Mouse (Mus musculus): Measurements from ENCODE around the gene Scrn3. TPM values are rescaled to one million over a fixed set of nuclear protein-coding genes. Genes with fewer than 3 reads are reported as not detected.
A peak's percentile ranks its signal among the peaks of the same experiment; 100 is the strongest.

Scrn3 gene
- polyA plus RNA-seq (2015; fragmentation: Nextera tagmentation; extraction: Ambion mirVana), result 8.7 and 9.1 TPM in 2 replicates

DNA sequence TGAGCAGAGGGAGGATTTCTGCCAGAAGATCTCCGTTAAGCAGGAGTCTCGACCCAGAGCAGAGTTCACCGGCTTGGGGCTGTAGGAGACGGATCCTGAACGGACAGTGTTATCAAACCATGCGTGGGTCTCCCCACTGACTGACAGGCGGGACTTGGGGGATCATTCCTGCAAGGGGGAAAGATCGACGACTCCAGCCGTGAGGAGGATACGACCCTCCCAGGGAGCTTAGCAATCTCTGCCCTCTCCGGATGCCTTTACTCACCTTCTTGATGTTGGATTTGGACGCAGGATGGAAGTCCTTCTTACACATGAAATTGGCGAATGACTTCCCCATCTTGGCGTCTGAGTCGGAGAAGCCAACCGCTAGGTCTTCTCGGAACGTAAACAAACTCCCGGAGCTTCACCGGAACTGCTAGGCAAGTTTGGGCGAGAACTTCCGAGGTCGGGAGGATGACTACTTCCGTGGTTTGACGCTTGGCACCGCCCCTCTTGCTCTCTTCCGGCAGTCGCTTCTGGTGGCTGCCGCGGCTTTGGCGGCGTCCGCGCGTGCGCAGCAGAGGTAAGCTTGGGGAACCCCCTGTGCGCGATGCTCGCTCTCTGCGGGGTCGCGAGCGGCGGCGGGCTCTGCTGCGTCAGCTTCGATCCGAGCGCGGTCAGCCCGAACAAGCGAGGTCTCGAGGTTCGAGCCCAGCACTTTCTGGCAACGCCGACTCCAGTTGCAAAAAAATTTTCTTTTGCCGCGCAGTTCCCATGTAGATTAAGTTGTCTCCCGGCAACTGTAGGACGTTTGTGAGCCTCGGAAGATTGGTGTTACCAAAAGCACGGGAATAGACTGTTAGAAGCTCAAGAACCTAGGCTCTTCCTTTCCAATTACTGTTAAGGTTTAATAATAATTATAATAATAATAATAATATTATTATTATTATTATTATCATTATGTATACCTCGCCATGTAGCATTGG, at the start of gene Scrn3, which contains the start of gene Cir1:
Gene Scrn3 (plus strand): TSS at position 450 of the 965 bp plus-strand sequence.
Gene Cir1 (minus strand): TSS at position 550 of the 965 bp plus-strand sequence.
- Histone ChIP-seq H3K4me2 (ENCODE audit: low read length) (peak within 1 kb of the TSS; percentile 95), H3K27ac (ENCODE audit: low read length) (peak within 1 kb of the TSS; percentile 84), H3K9ac (replicated peaks; ENCODE audit: low read depth, low read length) (peak within 1 kb of the TSS; percentile 72), H3K27me3 (replicated peaks; ENCODE audit: control insufficient read depth, insufficient read depth, low read length) (no peaks in the 10 kb centered on the region), H3K36me3 (ENCODE audit: control insufficient read depth, insufficient read depth) (peaks cover 10% of the 10 kb centered on the region), H3K4me1 (replicated peaks; ENCODE audit: control insufficient read depth, insufficient read depth, low read length) (peaks cover 13% of the 10 kb centered on the region), H3K9me3 (ENCODE audit: control insufficient read depth, low read length) (no peaks in the 10 kb centered on the region), H3K4me3 (replicated peaks; ENCODE audit: low read length) (peak within 1 kb of the TSS; percentile 84)
- under 1% methylated on average over 64 of the region's 64 CpGs for WGBS
- peak; percentile 98 for ATAC-seq

DNA sequence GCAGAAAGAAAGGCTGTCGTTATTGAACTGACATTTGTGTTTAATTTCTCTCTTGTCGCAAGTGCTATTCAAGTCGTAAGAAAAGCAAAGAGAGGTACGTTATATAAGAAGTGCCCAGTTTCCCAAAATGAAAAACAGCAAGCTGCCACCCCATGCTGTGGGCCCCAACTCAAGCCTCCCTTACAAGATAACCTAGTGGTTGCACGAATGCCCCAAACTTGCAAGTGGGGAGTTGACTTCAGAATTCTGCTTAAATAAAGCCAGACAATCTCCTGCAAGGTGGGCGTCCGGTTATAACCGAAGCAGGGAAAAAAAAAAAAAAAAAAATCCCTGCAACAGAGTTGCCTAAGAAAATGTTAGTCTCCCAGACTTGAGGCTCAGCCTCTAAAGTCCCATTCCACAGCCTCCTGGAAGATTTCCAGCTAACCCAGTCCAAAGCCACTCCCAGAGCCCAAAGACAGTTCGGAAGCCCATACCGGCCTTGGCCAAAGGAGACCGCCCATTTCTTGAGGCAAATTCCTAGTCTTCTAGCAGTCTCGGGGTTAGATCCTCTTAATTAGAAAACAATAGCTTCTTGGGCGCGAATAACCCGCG, 49.1 kb upstream of the Scrn3 start:
- Histone ChIP-seq H3K9ac (replicated peaks; ENCODE audit: low read depth, low read length) (no peak overlapping the region), H3K36me3 (ENCODE audit: control insufficient read depth, insufficient read depth) (no peaks in the 10 kb centered on the region), H3K27ac (ENCODE audit: low read length) (no peak overlapping the region), H3K9me3 (ENCODE audit: control insufficient read depth, low read length) (peaks cover 3% of the 10 kb centered on the region; the same call in 1 of the 2 replicates), H3K4me1 (replicated peaks; ENCODE audit: control insufficient read depth, insufficient read depth, low read length) (peaks cover 16% of the 10 kb centered on the region), H3K4me2 (ENCODE audit: low read length) (peak overlapping the region; percentile 65), H3K27me3 (replicated peaks; ENCODE audit: control insufficient read depth, insufficient read depth, low read length) (peaks cover 25% of the 10 kb centered on the region), H3K4me3 (replicated peaks; ENCODE audit: low read length) (peak overlapping the region; percentile 45)
- WGBS, result 6% methylated on average over 16 of the region's 16 CpGs
- ATAC-seq, result no peak

DNA sequence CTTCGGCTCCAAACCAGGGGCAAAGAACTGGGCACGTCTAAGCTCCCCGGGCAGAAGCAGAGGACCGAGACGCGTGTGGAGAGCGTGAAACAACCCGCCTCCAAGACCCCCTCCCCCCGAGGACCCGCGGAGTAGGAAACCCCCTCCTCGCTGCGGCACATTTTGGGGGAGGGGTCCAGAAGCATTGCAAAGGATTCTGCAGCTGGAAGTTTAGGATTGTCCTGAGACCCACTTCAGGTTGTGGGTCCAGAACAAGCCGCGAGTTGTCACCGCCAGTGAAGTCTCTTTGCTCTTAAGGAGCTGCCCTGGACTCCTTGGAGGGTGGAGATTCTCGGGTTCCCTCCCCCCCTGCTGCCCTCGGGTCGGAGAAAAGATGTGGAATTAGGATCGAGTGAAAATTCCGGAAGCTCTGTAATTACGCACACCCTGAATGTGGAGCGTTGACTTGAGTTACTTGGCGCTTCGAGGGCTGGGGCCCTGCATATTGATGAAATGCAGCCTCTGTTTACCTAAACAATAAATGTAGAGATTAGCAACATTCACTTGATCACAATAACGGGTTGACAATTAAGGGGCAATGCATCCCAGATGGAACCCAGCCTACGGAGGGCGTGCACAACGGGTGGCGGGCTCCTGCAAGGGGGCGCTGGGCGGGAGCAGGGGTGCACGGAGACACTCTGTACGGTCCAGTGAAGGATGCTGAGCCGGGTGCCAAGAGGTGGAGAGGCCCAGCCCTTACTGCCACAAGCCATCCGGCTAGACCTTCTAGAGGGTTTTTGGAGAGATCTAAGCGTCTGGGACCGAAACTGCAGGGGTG, 48.4 kb upstream of the Scrn3 start:
- peaks cover 3% of the 10 kb centered on the region; the same call in 1 of the 2 replicates for H3K9me3 ChIP-seq (ENCODE audit: control insufficient read depth, low read length)
- H3K4me2 ChIP-seq (ENCODE audit: low read length), result peak overlapping the region; percentile 65
- under 1% methylated on average over 38 of the region's 38 CpGs for WGBS
- peak overlapping the region; percentile 45 for H3K4me3 ChIP-seq (replicated peaks; ENCODE audit: low read length)
- H3K27me3 ChIP-seq (replicated peaks; ENCODE audit: control insufficient read depth, insufficient read depth, low read length), result peaks cover 27% of the 10 kb centered on the region
- peak; percentile 45; the same call in 1 of the 2 replicates for ATAC-seq
- H3K9ac ChIP-seq (replicated peaks; ENCODE audit: low read depth, low read length), result 0 out of 2 replicates have a peak overlapping the region, but pooled peaks have one; percentile 36
- peaks cover 16% of the 10 kb centered on the region for H3K4me1 ChIP-seq (replicated peaks; ENCODE audit: control insufficient read depth, insufficient read depth, low read length)
- no peak overlapping the region for H3K27ac ChIP-seq (ENCODE audit: low read length)
- H3K36me3 ChIP-seq (ENCODE audit: control insufficient read depth, insufficient read depth), result no peaks in the 10 kb centered on the region

GRCm38 (mm10) chr2:73264611-73265195, 47.7 kb upstream of the Scrn3 start:
- ATAC-seq, result no peak
- peaks cover 3% of the 10 kb centered on the region; the same call in 1 of the 2 replicates for H3K9me3 ChIP-seq (ENCODE audit: control insufficient read depth, low read length)
- H3K4me3 ChIP-seq (replicated peaks; ENCODE audit: low read length), result peak overlapping the region; percentile 45
- no peak overlapping the region for H3K9ac ChIP-seq (replicated peaks; ENCODE audit: low read depth, low read length)
- no peaks in the 10 kb centered on the region for H3K36me3 ChIP-seq (ENCODE audit: control insufficient read depth, insufficient read depth)
- H3K4me1 ChIP-seq (replicated peaks; ENCODE audit: control insufficient read depth, insufficient read depth, low read length), result peaks cover 18% of the 10 kb centered on the region
- 4% methylated on average over 11 of the region's 11 CpGs for WGBS
- H3K27ac ChIP-seq (ENCODE audit: low read length), result no peak overlapping the region
- peaks cover 27% of the 10 kb centered on the region for H3K27me3 ChIP-seq (replicated peaks; ENCODE audit: control insufficient read depth, insufficient read depth, low read length)
- peak overlapping the region; percentile 65 for H3K4me2 ChIP-seq (ENCODE audit: low read length)

GRCm38 (mm10) chr2:73266011-73266410, 46.4 kb upstream of the Scrn3 start:
- Histone ChIP-seq H3K4me2 (ENCODE audit: low read length) (no peak overlapping the region), H3K4me3 (replicated peaks; ENCODE audit: low read length) (no peak overlapping the region), H3K4me1 (replicated peaks; ENCODE audit: control insufficient read depth, insufficient read depth, low read length) (peaks cover 29% of the 10 kb centered on the region), H3K9me3 (ENCODE audit: control insufficient read depth, low read length) (peaks cover 2% of the 10 kb centered on the region; the same call in 1 of the 2 replicates), H3K36me3 (ENCODE audit: control insufficient read depth, insufficient read depth) (no peaks in the 10 kb centered on the region), H3K27me3 (replicated peaks; ENCODE audit: control insufficient read depth, insufficient read depth, low read length) (peaks cover 32% of the 10 kb centered on the region), H3K9ac (replicated peaks; ENCODE audit: low read depth, low read length) (no peak overlapping the region), H3K27ac (ENCODE audit: low read length) (no peak overlapping the region)
- no peak for ATAC-seq
- 5% methylated on average over 5 of the region's 5 CpGs for WGBS

- no peak overlapping the region for H3K4me2 ChIP-seq (ENCODE audit: low read length)
- H3K27me3 ChIP-seq (replicated peaks; ENCODE audit: control insufficient read depth, insufficient read depth, low read length), result peaks cover 36% of the 10 kb centered on the region
- H3K9ac ChIP-seq (replicated peaks; ENCODE audit: low read depth, low read length), result no peak overlapping the region
- WGBS, result 55% methylated on average over 1 of the region's 1 CpGs
- no peak for ATAC-seq
- peaks cover 35% of the 10 kb centered on the region for H3K4me1 ChIP-seq (replicated peaks; ENCODE audit: control insufficient read depth, insufficient read depth, low read length)
- H3K9me3 ChIP-seq (ENCODE audit: control insufficient read depth, low read length), result no peaks in the 10 kb centered on the region
- H3K27ac ChIP-seq (ENCODE audit: low read length), result no peak overlapping the region
- no peak overlapping the region for H3K4me3 ChIP-seq (replicated peaks; ENCODE audit: low read length)
- no peaks in the 10 kb centered on the region for H3K36me3 ChIP-seq (ENCODE audit: control insufficient read depth, insufficient read depth)
Observed at GRCm38 (mm10) chr2:73266623-73267022, 45.8 kb upstream of the Scrn3 start.

DNA sequence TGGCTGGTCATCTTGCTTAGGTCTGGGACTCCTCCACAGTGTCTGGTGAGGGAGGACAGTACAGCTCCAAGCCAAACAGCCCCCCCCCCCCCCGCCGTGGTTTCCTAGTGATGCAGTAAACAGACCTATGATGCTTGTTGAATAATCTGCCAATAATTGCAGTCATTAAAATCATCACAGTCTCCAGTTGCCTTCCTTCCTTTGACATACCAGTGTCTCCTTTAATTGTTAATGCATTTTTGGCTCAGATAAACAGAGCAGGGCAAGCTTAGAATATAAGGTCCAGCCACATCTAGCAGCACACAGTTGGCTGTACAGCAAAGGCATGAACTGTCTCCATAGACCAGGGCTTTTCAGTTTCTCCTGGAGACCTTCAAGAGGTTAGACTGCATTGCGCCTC, 45.2 kb upstream of the Scrn3 start:
- Histone ChIP-seq H3K27ac (ENCODE audit: low read length) (no peak overlapping the region), H3K4me3 (replicated peaks; ENCODE audit: low read length) (no peak overlapping the region), H3K9me3 (ENCODE audit: control insufficient read depth, low read length) (no peaks in the 10 kb centered on the region), H3K9ac (replicated peaks; ENCODE audit: low read depth, low read length) (no peak overlapping the region), H3K4me1 (replicated peaks; ENCODE audit: control insufficient read depth, insufficient read depth, low read length) (peaks cover 38% of the 10 kb centered on the region), H3K4me2 (ENCODE audit: low read length) (no peak overlapping the region), H3K36me3 (ENCODE audit: control insufficient read depth, insufficient read depth) (no peaks in the 10 kb centered on the region), H3K27me3 (replicated peaks; ENCODE audit: control insufficient read depth, insufficient read depth, low read length) (peaks cover 32% of the 10 kb centered on the region)
- no peak for ATAC-seq
- WGBS, result 8% methylated on average over 3 of the region's 3 CpGs

DNA sequence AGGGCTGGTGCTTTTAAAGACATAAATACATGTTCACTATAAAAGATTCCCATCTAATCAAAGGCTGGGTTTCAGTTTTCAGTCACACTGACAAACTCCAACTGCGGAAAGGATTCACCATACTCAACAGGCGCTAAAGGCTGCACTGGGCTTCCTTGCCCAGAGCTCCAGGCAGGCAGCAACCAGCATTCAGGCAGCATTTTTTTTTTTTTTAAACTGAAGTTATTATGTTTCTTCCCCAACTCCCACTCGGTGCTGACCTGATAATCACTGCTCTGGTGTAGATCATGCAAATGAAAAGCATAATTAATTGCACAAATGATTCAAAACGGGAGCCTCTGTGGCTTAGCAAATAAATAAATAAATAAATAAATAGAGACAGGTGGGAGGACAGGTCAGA, 44.6 kb upstream of the Scrn3 start:
- H3K36me3 ChIP-seq (ENCODE audit: control insufficient read depth, insufficient read depth), result no peaks in the 10 kb centered on the region
- no peak for ATAC-seq
- peaks cover 38% of the 10 kb centered on the region for H3K4me1 ChIP-seq (replicated peaks; ENCODE audit: control insufficient read depth, insufficient read depth, low read length)
- peak overlapping the region; percentile 43; the same call in 1 of the 2 replicates for H3K9ac ChIP-seq (replicated peaks; ENCODE audit: low read depth, low read length)
- H3K27me3 ChIP-seq (replicated peaks; ENCODE audit: control insufficient read depth, insufficient read depth, low read length), result peaks cover 32% of the 10 kb centered on the region
- 4% methylated on average over 4 of the region's 4 CpGs for WGBS
- H3K27ac ChIP-seq (ENCODE audit: low read length), result no peak overlapping the region
- no peak overlapping the region; the same call in 1 of the 2 replicates for H3K4me3 ChIP-seq (replicated peaks; ENCODE audit: low read length)
- H3K4me2 ChIP-seq (ENCODE audit: low read length), result peak overlapping the region; percentile 41
- no peaks in the 10 kb centered on the region for H3K9me3 ChIP-seq (ENCODE audit: control insufficient read depth, low read length)

All from forebrain, embryonic 16.5 days (tissue).